Mouse (Mus musculus): ENCODE measurements around the gene Gjb3.

- TF ChIP-seq GATA1 (IDR thresholded peaks at IDR 0.05; ENCODE audit: borderline replicate concordance, low read length) (no peak), FLI1 (IDR thresholded peaks at IDR 0.05; ENCODE audit: low read length) (no peak)
Observed at GRCm38 (mm10) chr4:127363331-127363730, 32.7 kb upstream of the Gjb3 start.

Measured in megakaryocyte, embryonic 14.5 days (primary cell).